In the genomic region with DNA sequence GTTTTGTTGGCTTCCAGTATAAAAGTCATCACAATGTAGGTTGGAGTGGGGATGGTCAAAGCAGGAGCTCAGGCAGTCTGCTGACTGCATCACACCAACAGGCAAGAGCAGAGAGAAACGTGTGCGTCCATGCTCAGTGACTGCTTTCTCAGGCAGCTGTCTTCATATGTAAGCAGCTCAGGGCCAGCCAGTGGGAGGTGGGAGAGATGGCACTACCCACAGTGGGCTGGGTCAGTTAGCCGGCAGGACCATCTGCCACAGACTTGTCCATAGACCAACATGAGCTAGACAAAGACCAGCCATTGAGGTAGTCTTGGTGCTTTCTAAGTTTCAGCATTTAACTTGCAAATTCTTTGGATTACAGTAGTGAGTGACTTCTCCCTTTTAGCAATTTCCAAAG, we compare ENCODE assay signal across 21 mouse cellular contexts.
"Had no signal": no experiment of that assay in that cellular context is flagged by ENCODE, and none has a peak within 500 bp of the region (broad histone marks: within the 10 kb centered on the region; RNA-seq: fewer than 3 reads in every experiment).

No protein-coding gene starts in this region.

- ATAC-seq: liver, postnatal 0 days had no signal

- DNase-seq: kidney, postnatal 25 days; layer of hippocampus, adult 9-11 months; liver, postnatal 0 days; lung, embryonic 14.5 days; lung, postnatal 36 days; midbrain, embryonic 14.5 days; right cerebral cortex, postnatal 4 days; thymus, adult 2 months; thymus, postnatal 14 days; thymus, postnatal 4 days had no signal

- H3K4me3 ChIP-seq: layer of hippocampus, adult 2 months; limb, embryonic 12.5 days; limb, embryonic 15.5 days; midbrain, embryonic 10.5 days; neural tube, embryonic 12.5 days; neural tube, embryonic 15.5 days had no signal

- H3K9me3 ChIP-seq: limb, embryonic 12.5 days; limb, embryonic 15.5 days; megakaryocyte, embryonic 14.5 days; midbrain, embryonic 10.5 days; neural tube, embryonic 12.5 days; neural tube, embryonic 15.5 days had no signal

- H3K27ac ChIP-seq: kidney, postnatal 0 days; layer of hippocampus, adult 2 months; limb, embryonic 12.5 days; limb, embryonic 15.5 days; liver, embryonic 14.5 days; midbrain, embryonic 10.5 days; neural tube, embryonic 12.5 days; neural tube, embryonic 15.5 days; stomach, postnatal 0 days had no signal

- H3K27me3 ChIP-seq: limb, embryonic 12.5 days; limb, embryonic 15.5 days; megakaryocyte, embryonic 14.5 days; neural tube, embryonic 12.5 days; neural tube, embryonic 15.5 days had no signal

- H3K9ac ChIP-seq: limb, embryonic 12.5 days; limb, embryonic 15.5 days; liver, embryonic 14.5 days; liver, postnatal 0 days; lung, embryonic 14.5 days; neural tube, embryonic 12.5 days; neural tube, embryonic 15.5 days had no signal

- H3K4me2 ChIP-seq: limb, embryonic 12.5 days; limb, embryonic 15.5 days; liver, embryonic 11.5 days; lung, embryonic 14.5 days; neural tube, embryonic 12.5 days; neural tube, embryonic 15.5 days had no signal
